Comparison of ENCODE assay signal across 14 mouse cellular contexts in the genomic region with DNA sequence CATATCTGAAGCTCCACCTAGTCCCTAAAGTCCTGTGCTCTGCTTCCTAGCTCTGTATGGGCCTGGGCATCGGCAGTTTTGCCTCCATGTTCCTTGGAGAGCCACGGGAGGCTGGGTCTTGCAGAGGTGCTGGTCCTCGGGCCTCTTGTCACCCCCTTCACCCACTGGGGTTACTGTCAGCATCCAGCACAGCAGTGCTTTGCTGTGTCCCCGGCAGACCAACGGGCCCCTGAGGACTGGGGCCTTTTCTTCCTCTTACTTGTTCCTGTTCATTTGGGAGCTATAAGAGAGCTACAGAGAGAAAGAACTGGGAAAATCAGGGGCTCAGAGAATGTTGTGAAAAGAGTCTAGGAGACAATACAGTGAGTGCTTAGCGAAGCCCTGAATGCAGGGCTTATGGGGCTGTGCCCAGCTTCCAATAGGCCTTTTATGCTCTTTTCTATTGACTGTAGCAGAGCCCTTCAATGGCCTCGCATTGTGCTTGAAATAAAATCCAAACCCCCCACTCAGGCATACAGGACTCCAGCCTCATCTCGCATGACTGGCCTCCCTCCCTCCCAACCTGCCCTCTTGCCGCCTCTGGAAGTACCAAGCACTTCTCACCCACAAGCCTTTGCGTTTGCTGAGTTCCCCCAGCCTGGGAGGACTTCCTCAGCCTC.
DNase-seq lines count a peak whose midpoint lies in the region; ATAC-seq lines count a peak whose summit lies in the region.
"Had no signal": no experiment of that assay in that cellular context is flagged by ENCODE, and none has a peak within 500 bp of the region (broad histone marks: within the 10 kb centered on the region; RNA-seq: fewer than 3 reads in every experiment).

No protein-coding gene starts in this region.

- DNase-seq in layer of hippocampus, adult 11-12 months (ENCODE audit: low spot score) = peak; percentile 14
- DNase-seq in layer of hippocampus, postnatal 36 days = no peak
- peak; percentile 68 for DNase-seq in mesoderm, embryonic 11.5 days (ENCODE audit: low read depth, low spot score)
- no peak for DNase-seq in lung, postnatal 36 days
- DNase-seq in adrenal gland, adult 18-20 months (ENCODE audit: low spot score in 2 of 2) = no peak
- DNase-seq: cerebellum, postnatal 25 days; heart, postnatal 4 days; kidney, postnatal 10 days; lung, adult 18-20 months; right cerebral cortex, postnatal 14 days had no signal

- no peaks in the 10 kb centered on the region for H3K27me3 ChIP-seq in forebrain, embryonic 15.5 days
- no peaks in the 10 kb centered on the region for H3K27me3 ChIP-seq in neural tube, embryonic 14.5 days (ENCODE audit: control insufficient read depth, insufficient read depth, low read length)

- peak overlapping the region; percentile 81 for H3K27ac ChIP-seq in forebrain, embryonic 15.5 days (replicated peaks)
- H3K27ac ChIP-seq in neural tube, embryonic 14.5 days (ENCODE audit: low read depth, low read length) = peak overlapping the region; percentile 28; the same call in 1 of the 2 replicates
- H3K27ac ChIP-seq: limb, embryonic 10.5 days had no signal

- peaks cover 25% of the 10 kb centered on the region for H3K4me1 ChIP-seq in forebrain, embryonic 15.5 days
- 0 out of 2 replicates have a peak, but pooled peaks cover 3% of the 10 kb centered on the region for H3K4me1 ChIP-seq in neural tube, embryonic 14.5 days (ENCODE audit: control insufficient read depth, insufficient read depth, low read length)

- H3K4me3 ChIP-seq in forebrain, embryonic 15.5 days = no peak overlapping the region
- H3K4me3 ChIP-seq in neural tube, embryonic 14.5 days (ENCODE audit: low read depth, low read length) = no peak overlapping the region
- H3K4me3 ChIP-seq: limb, embryonic 10.5 days had no signal

- H3K4me2 ChIP-seq in forebrain, embryonic 15.5 days (replicated peaks) = no peak overlapping the region
- H3K4me2 ChIP-seq in neural tube, embryonic 14.5 days (ENCODE audit: low read depth, low read length) = no peak overlapping the region

- ATAC-seq in forebrain, embryonic 15.5 days (replicated peaks) = peak; percentile 93
- peak; percentile 76; the same call in 1 of the 2 replicates for ATAC-seq in neural tube, embryonic 14.5 days (ENCODE audit: low read depth)
- ATAC-seq in activated CD4-positive, CD25-positive, alpha-beta regulatory T cell, adult 4 months = no peak

- H3K36me3 ChIP-seq in forebrain, embryonic 15.5 days = no peaks in the 10 kb centered on the region
- H3K36me3 ChIP-seq in neural tube, embryonic 14.5 days (ENCODE audit: control insufficient read depth, insufficient read depth, low read length) = no peaks in the 10 kb centered on the region
- H3K36me3 ChIP-seq: limb, embryonic 10.5 days had no signal

- no peak overlapping the region for H3K9ac ChIP-seq in forebrain, embryonic 15.5 days (replicated peaks)
- no peak overlapping the region for H3K9ac ChIP-seq in neural tube, embryonic 14.5 days (replicated peaks; ENCODE audit: low read depth, low read length)

- WGBS in forebrain, embryonic 15.5 days = 5% methylated on average over 10 of the region's 10 CpGs
- 18% methylated on average over 10 of the region's 10 CpGs for WGBS in neural tube, embryonic 14.5 days

- H3K9me3 ChIP-seq in forebrain, embryonic 15.5 days = no peaks in the 10 kb centered on the region
- no peaks in the 10 kb centered on the region for H3K9me3 ChIP-seq in neural tube, embryonic 14.5 days (ENCODE audit: control insufficient read depth, low read length)
- H3K9me3 ChIP-seq: limb, embryonic 10.5 days had no signal

Comparison
In these comparisons a context has a peak if more than half of its experiments do, and no peak if none do; other contexts are left out.
1. DNase-seq: peak in layer of hippocampus, adult 11-12 months (single experiment) and mesoderm, embryonic 11.5 days (single experiment); none in layer of hippocampus, postnatal 36 days (0 of 2), lung, postnatal 36 days (single experiment) and adrenal gland, adult 18-20 months (0 of 2).